Mouse (Mus musculus) bone marrow, adult 2 months (tissue): ENCODE data around the gene Cdcp1. TPM values are rescaled to one million over a fixed set of nuclear protein-coding genes. Genes with fewer than 3 reads are reported as not detected.

Experiments used
- H3K27ac ChIP-seq: fragments of 200-500 bp; 2 replicates; pipeline ENCODE4 v1.5.1; 2012; ENCODE audit warnings: low read depth, mild to moderate bottlenecking, control low read depth, inconsistent platforms, low read length; ENCODE audit not compliant: control insufficient read depth, poor library complexity, insufficient read depth
- H3K4me1 ChIP-seq: fragments of 200-500 bp; 2 replicates; pipeline ENCODE4 v1.6.1; 2011; ENCODE audit warnings: low read length; ENCODE audit not compliant: control insufficient read depth, insufficient read depth
- H3K4me3 ChIP-seq: fragments of 200-500 bp; replicated peaks from 2 replicates; pipeline ENCODE3; 2011; ENCODE audit warnings: mild to moderate bottlenecking, low read depth, low read length, control low read depth; ENCODE audit not compliant: control insufficient read depth
- CTCF ChIP-seq: fragments of 200-500 bp; IDR thresholded peaks from 2 replicates; pipeline ENCODE4 v1.5.1; 2011; ENCODE audit warnings: low read length, control low read depth; ENCODE audit not compliant: control insufficient read depth, insufficient read depth
- POLR2A ChIP-seq: fragments of 200-500 bp; IDR thresholded peaks from 2 replicates; pipeline ENCODE4 v1.6.1; 2011; ENCODE audit warnings: low read depth, mild to moderate bottlenecking, control low read depth, low read length, borderline replicate concordance; ENCODE audit not compliant: control insufficient read depth
- WGBS: fragments of 180-500 bp; shearing (Covaris S2); methylation state at CpG from one replicate; pipeline ENCODE4 v1.1.7; 2018; 5-methylcytosine and 5-hydroxymethylcytosine counted together
- polyA plus RNA-seq: library from polyadenylated mRNA; stranded (reverse); fragments of >200 nt; gene quantifications from 2 replicates; pipeline ENCODE4 v1.2.4, GENCODE M21; 2011; ENCODE audit warnings: low replicate concordance; ENCODE audit not compliant: missing spikeins, insufficient read depth, insufficient read length

Cdcp1 gene
- polyA plus RNA-seq, 1 experiment: not detected

DNA sequence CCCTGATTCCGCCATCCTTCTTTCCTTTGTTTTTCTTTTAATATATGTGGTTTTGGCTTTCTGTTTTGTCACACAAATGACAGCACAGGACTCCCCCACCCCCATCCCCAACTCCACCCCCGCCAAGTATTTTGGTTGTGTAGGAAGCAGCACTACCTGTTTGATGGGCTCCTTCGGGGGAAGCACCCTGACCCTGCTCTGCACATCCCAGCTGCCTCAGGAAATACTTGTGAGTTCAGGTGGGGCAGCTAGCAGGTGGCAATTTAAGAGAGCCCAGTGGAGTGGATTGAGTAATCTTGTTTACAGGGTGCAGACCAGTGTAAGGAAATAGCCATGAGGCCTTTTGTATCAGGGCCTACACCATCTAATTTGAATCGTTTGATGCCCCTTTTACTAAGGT, 14.0 kb upstream of the Cdcp1 start:
- no peaks in the 10 kb centered on the region for H3K4me1 ChIP-seq
- 71% methylated on average over 4 of the region's 4 CpGs for WGBS
- TF ChIP-seq CTCF: no peak
- H3K27ac ChIP-seq: no peak overlapping the region
- H3K4me3 ChIP-seq: no peak overlapping the region

DNA sequence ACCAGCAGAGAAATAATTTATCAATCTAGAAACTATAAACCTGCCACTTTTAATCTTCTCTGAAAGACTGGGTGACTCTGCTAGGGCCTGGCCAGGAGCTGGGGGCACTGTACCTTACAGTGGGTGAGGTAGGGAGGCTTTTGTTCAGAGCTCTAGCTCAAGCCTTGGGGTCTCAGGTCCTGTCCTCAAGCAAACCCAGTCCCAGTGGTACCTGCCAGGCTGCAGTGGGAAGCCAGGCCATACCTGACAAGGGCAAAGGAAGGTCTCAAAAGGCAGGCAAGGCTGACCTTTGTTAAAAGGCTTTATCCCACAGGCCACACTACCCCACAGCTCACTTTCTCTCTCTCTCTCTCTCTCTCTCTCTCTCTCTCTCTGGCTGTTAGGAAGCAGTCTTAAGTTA, 12.8 kb upstream of the Cdcp1 start:
- no peak for TF ChIP-seq POLR2A
- no peak for TF ChIP-seq CTCF
- no peaks in the 10 kb centered on the region for H3K4me1 ChIP-seq
- H3K4me3 ChIP-seq: no peak overlapping the region
- no peak overlapping the region for H3K27ac ChIP-seq

DNA sequence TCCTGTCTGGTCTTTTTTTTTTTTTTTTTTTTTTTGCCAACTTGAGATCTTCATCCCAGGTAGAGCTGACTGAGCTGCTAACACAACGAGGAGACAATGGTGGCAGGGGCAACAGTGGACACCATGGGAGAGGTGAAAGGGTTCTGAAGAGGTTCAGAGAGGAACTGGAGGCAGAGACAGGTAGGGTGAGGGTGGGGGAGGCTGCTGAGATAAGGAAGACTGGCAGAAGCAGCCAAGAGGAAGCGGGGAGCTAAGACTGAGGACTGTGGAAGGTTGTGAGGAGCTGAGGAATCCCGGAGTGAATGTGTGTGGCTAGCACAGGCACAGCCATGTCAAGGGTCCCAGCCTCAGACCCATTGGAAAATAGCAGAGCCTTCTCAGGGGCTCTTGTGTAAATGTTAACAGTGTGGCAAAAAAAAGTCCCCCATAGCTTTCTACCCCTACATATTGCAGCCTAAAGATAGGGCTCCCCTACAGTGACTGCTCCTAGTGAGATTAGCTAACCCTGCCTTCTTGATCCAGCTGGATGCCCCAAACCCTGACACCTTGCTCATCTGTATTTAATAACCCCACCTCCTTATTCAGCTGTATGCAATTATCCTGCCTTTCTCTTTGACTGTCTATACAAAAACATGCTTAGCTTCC, 11.4 kb upstream of the Cdcp1 start:
- Histone ChIP-seq H3K4me1 (no peaks in the 10 kb centered on the region), H3K27ac (no peak overlapping the region), H3K4me3 (no peak overlapping the region)
- TF ChIP-seq POLR2A (no peak), CTCF (no peak)
- 66% methylated on average over 3 of the region's 3 CpGs for WGBS

DNA sequence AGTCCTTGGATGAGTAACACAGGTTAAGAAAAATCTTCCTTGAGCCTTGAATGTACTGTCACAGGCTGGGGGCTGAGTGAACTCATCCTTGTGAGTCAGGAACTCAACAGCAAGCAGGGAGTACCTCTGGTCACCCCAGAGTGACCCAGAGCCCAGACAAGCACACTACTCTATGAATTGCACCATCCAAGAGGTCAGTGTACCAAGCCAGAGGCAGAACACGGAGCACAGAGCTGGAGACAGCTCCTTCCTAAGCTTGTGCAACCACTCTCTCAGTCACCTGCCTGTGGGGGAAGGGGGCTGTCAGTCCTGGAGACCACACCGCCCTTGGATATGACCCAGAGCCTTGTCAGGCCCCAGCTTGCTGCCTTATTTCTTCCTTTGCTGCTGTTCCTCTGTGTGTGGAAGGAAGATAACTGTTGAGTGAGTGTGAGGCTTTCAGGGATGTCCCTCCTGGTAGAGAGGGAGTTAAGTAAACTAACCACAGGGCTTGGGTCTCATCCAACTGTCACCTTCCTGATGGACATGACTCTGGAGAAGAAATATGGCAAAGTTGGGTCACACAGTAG, 9.1 kb upstream of the Cdcp1 start:
- H3K27ac ChIP-seq: no peak overlapping the region
- TF ChIP-seq CTCF (no peak), POLR2A (no peak)
- H3K4me3 ChIP-seq: no peak overlapping the region
- 16% methylated on average over 2 of the region's 2 CpGs for WGBS
- no peaks in the 10 kb centered on the region for H3K4me1 ChIP-seq

DNA sequence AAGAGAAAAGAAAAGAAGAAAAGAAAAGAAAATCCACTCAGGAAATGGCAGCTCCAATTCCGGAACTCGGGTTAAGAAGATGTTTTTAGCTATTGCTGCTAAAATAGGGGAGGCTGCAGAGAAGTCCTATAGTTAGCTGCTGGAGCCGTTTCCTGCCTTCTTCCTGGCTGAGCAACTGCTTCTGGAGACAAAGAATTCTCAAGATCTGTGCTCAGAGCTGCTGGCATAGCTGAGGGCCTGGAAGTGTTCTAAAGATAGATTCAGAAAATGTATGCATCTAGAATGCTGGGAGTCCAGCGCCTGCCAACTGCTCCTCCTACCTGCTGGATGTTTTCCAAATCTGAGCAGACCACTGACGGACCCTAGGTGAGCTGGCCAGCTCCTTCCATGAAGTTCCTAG, 4.0 kb upstream of the Cdcp1 start:
- 32% methylated on average over 5 of the region's 5 CpGs for WGBS
- no peaks in the 10 kb centered on the region for H3K4me1 ChIP-seq
- no peak for TF ChIP-seq CTCF
- TF ChIP-seq POLR2A: no peak
- no peak overlapping the region for H3K4me3 ChIP-seq
- no peak overlapping the region for H3K27ac ChIP-seq

DNA sequence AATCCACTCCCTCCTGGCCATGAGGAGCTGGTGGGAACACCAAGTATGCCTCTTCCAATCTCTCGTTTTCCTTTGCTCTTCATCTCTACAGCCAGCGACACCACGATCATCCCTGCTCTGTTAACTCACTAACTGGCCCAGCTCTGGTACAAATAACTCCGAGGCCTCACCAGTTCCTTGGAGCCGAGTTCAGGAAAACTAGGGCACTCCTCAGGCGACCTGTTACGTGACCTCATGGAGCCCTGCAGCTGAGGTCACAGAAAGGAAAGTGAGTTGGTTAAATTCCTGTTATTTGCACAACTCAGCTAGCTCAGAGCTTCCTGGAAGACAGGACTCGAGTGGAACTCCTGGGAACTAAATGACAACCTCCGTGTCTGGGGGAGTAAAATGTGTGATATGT, 2.5 kb downstream of the Cdcp1 start:
- no peak overlapping the region for H3K4me3 ChIP-seq
- WGBS: 70% methylated on average over 9 of the region's 9 CpGs
- TF ChIP-seq CTCF (no peak), POLR2A (no peak)
- H3K4me1 ChIP-seq: no peaks in the 10 kb centered on the region
- H3K27ac ChIP-seq: no peak overlapping the region

DNA sequence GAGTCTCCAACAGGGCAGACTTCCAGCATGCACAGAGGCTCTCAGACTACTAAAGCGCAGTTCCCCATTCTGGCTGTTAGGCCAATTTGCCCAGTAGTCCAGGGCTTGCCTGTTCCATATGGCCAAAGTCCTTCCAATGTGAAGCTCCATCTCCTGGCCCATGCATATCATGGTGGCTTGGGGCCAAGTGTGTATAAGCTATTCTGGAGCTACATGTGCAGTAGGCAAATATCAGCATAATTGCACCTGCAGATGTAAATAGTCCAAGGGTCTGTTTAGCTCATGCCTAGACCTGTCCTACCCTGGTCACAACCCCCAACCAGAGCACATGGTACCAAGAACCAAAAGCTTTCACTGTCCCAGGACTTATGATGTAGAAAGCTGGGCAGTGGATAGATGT, 7.9 kb downstream of the Cdcp1 start:
- TF ChIP-seq CTCF (no peak), POLR2A (no peak)
- 91% methylated on average over 1 of the region's 1 CpGs for WGBS
- H3K4me3 ChIP-seq: no peak overlapping the region

DNA sequence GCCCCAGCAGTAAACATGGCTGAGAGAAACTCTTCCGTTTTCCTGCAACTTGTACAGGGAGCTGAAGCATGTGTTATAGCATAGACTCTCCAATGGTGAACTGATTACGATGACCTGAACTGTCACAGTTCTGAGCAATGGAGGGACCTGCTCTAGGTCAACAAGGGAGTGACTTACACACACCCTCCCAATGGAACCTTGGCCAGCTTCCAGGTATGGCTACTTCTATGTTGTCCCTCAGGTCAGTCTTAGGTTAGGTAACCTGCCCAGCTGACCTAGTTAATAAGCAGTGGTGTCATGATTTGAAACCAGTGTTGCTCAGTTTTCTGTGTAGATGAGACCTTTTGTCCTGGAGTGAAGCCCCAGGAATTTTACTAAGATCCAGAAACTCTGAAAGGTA, 8.9 kb downstream of the Cdcp1 start:
- WGBS: 88% methylated on average over 2 of the region's 2 CpGs
- Histone ChIP-seq H3K4me3 (no peak overlapping the region), H3K27ac (no peak overlapping the region), H3K4me1 (no peaks in the 10 kb centered on the region)
- TF ChIP-seq CTCF (no peak), POLR2A (no peak)

More for the DNA sequence above, 7.9 kb downstream of the Cdcp1 start:
- no peaks in the 10 kb centered on the region for H3K4me1 ChIP-seq
- no peak overlapping the region for H3K27ac ChIP-seq

DNA sequence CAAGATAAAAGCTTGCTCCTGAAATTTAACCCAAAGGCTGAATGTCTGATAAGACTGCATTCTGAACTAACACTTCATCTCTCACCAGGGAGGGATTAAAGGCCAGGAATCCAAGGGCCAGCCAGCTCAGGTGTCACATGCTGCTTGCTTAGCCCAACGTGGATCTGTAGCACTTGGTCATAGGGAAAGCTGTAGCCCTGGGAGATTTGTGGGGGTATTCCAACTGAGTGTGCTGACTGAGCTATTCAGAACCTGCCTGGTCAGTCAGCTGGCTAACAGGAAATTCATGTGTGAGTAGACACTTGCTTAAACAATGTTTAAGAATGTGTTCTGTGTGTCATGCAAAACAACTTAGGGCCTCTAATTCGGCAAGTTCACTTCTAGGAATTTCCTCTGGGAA, 9.3 kb downstream of the Cdcp1 start:
- 77% methylated on average over 2 of the region's 2 CpGs for WGBS
- H3K4me1 ChIP-seq: no peaks in the 10 kb centered on the region
- H3K27ac ChIP-seq: no peak overlapping the region
- H3K4me3 ChIP-seq: no peak overlapping the region
- TF ChIP-seq CTCF: no peak
- TF ChIP-seq POLR2A: no peak
